Mouse (Mus musculus): ENCODE measurements around the gene Slc35c1. TPM values are rescaled to one million over a fixed set of nuclear protein-coding genes. Genes with fewer than 3 reads are reported as not detected.

Slc35c1 gene
- polyA plus RNA-seq, 1 experiment = 63.3 TPM

GRCm38 (mm10) chr2:92438567-92438966 is 21.8 kb downstream of the Slc35c1 start:
- no peak for DNase-seq (ENCODE audit: low read depth in 1 of 2, low spot score in 2 of 2)
- whole genome bisulfite sequencing = 79% methylated on average over 3 of the region's 3 CpGs
- peaks cover 4% of the 10 kb centered on the region; the same call in 1 of the 2 replicates for H3K4me1 ChIP-seq (ENCODE audit: control insufficient read depth, insufficient read depth, insufficient read length)
- H3K27ac ChIP-seq (ENCODE audit: insufficient read depth, low read length) = no peak overlapping the region
- H3K4me3 ChIP-seq (ENCODE audit: extremely low read depth, insufficient read depth, insufficient read length) = no peak overlapping the region
- H3K36me3 ChIP-seq (ENCODE audit: control insufficient read depth, insufficient read depth, low read length) = no peaks in the 10 kb centered on the region
- TF ChIP-seq POLR2A (IDR thresholded peaks at IDR 0.05; ENCODE audit: low read depth, low read length) (no peak), CTCF (IDR thresholded peaks at IDR 0.05; ENCODE audit: extremely low read depth, insufficient read depth, insufficient read length, insufficient replicate concordance) (no peak)
- H3K27me3 ChIP-seq (ENCODE audit: control insufficient read depth, insufficient read depth, low read length) = no peaks in the 10 kb centered on the region

- Histone ChIP-seq H3K4me1 (ENCODE audit: control insufficient read depth, insufficient read depth, insufficient read length) (peaks cover 4% of the 10 kb centered on the region; the same call in 1 of the 2 replicates), H3K27ac (ENCODE audit: insufficient read depth, low read length) (no peak overlapping the region), H3K36me3 (ENCODE audit: control insufficient read depth, insufficient read depth, low read length) (no peaks in the 10 kb centered on the region), H3K4me3 (ENCODE audit: extremely low read depth, insufficient read depth, insufficient read length) (no peak overlapping the region; the same call in 1 of the 2 replicates), H3K27me3 (ENCODE audit: control insufficient read depth, insufficient read depth, low read length) (no peaks in the 10 kb centered on the region)
- 3% methylated on average over 5 of the region's 5 CpGs for WGBS
- peak; percentile 59 to 61 for DNase-seq (ENCODE audit: low read depth in 1 of 2, low spot score in 2 of 2)
- TF ChIP-seq CTCF (IDR thresholded peaks at IDR 0.05; ENCODE audit: extremely low read depth, insufficient read depth, insufficient read length, insufficient replicate concordance) = peak; percentile 50; the same call in 1 of the 2 replicates
- no peak for TF ChIP-seq POLR2A (IDR thresholded peaks at IDR 0.05; ENCODE audit: low read depth, low read length)
Measured at GRCm38 (mm10) chr2:92437875-92438274, 22.5 kb downstream of the Slc35c1 start.

GRCm38 (mm10) chr2:92437366-92437765 is 23.0 kb downstream of the Slc35c1 start:
- no peak for TF ChIP-seq CTCF (IDR thresholded peaks at IDR 0.05; ENCODE audit: extremely low read depth, insufficient read depth, insufficient read length, insufficient replicate concordance)
- no peak for TF ChIP-seq POLR2A (IDR thresholded peaks at IDR 0.05; ENCODE audit: low read depth, low read length)
- H3K4me1 ChIP-seq (ENCODE audit: control insufficient read depth, insufficient read depth, insufficient read length) = peaks cover under 1% of the 10 kb centered on the region; the same call in 1 of the 2 replicates
- DNase-seq (ENCODE audit: low read depth in 1 of 2, low spot score in 2 of 2) = no peak
- no peak overlapping the region for H3K27ac ChIP-seq (ENCODE audit: insufficient read depth, low read length)
- H3K36me3 ChIP-seq (ENCODE audit: control insufficient read depth, insufficient read depth, low read length) = no peaks in the 10 kb centered on the region
- H3K4me3 ChIP-seq (ENCODE audit: extremely low read depth, insufficient read depth, insufficient read length) = no peak overlapping the region
- no peaks in the 10 kb centered on the region for H3K27me3 ChIP-seq (ENCODE audit: control insufficient read depth, insufficient read depth, low read length)
- WGBS = 70% methylated on average over 4 of the region's 4 CpGs

- no peak overlapping the region for H3K4me3 ChIP-seq (ENCODE audit: extremely low read depth, insufficient read depth, insufficient read length)
- H3K36me3 ChIP-seq (ENCODE audit: control insufficient read depth, insufficient read depth, low read length) = no peaks in the 10 kb centered on the region
- H3K27me3 ChIP-seq (ENCODE audit: control insufficient read depth, insufficient read depth, low read length) = no peaks in the 10 kb centered on the region
- no peaks in the 10 kb centered on the region; the same call in 1 of the 2 replicates for H3K4me1 ChIP-seq (ENCODE audit: control insufficient read depth, insufficient read depth, insufficient read length)
- no peak for DNase-seq (ENCODE audit: low read depth in 1 of 2, low spot score in 2 of 2)
- no peak for TF ChIP-seq POLR2A (IDR thresholded peaks at IDR 0.05; ENCODE audit: low read depth, low read length)
- no peak for TF ChIP-seq CTCF (IDR thresholded peaks at IDR 0.05; ENCODE audit: extremely low read depth, insufficient read depth, insufficient read length, insufficient replicate concordance)
- 67% methylated on average over 6 of the region's 6 CpGs for WGBS
- no peak overlapping the region for H3K27ac ChIP-seq (ENCODE audit: insufficient read depth, low read length)
Measured at GRCm38 (mm10) chr2:92435023-92435422, 25.3 kb downstream of the Slc35c1 start.

- TF ChIP-seq POLR2A (IDR thresholded peaks at IDR 0.05; ENCODE audit: low read depth, low read length) (no peak), CTCF (IDR thresholded peaks at IDR 0.05; ENCODE audit: extremely low read depth, insufficient read depth, insufficient read length, insufficient replicate concordance) (no peak)
- WGBS = 6% methylated on average over 12 of the region's 12 CpGs
- DNase-seq (ENCODE audit: low read depth in 1 of 2, low spot score in 2 of 2) = no peak
- Histone ChIP-seq H3K27ac (ENCODE audit: insufficient read depth, low read length) (peak overlapping the region; percentile 46; the same call in 1 of the 2 replicates), H3K27me3 (ENCODE audit: control insufficient read depth, insufficient read depth, low read length) (no peaks in the 10 kb centered on the region), H3K4me1 (ENCODE audit: control insufficient read depth, insufficient read depth, insufficient read length) (no peaks in the 10 kb centered on the region; the same call in 1 of the 2 replicates), H3K4me3 (ENCODE audit: extremely low read depth, insufficient read depth, insufficient read length) (peak overlapping the region; percentile 60), H3K36me3 (ENCODE audit: control insufficient read depth, insufficient read depth, low read length) (no peaks in the 10 kb centered on the region)
Measured at GRCm38 (mm10) chr2:92434375-92434745, 26.0 kb downstream of the Slc35c1 start.

GRCm38 (mm10) chr2:92433578-92434374 is 26.6 kb downstream of the Slc35c1 start, which contains the start of gene Cry2:
TSS of gene Cry2 (minus strand) at chr2:92434043.
- H3K36me3 ChIP-seq (ENCODE audit: control insufficient read depth, insufficient read depth, low read length) = no peaks in the 10 kb centered on the region
- TF ChIP-seq CTCF (IDR thresholded peaks at IDR 0.05; ENCODE audit: extremely low read depth, insufficient read depth, insufficient read length, insufficient replicate concordance) (no peak), POLR2A (IDR thresholded peaks at IDR 0.05; ENCODE audit: low read depth, low read length) (peak; percentile 70)
- peak within 1 kb of the TSS; percentile 46; the same call in 1 of the 2 replicates for H3K27ac ChIP-seq (ENCODE audit: insufficient read depth, low read length)
- peak within 1 kb of the TSS; percentile 89 for H3K4me3 ChIP-seq (ENCODE audit: extremely low read depth, insufficient read depth, insufficient read length)
- DNase-seq (ENCODE audit: low read depth in 1 of 2, low spot score in 2 of 2) = peak; percentile 95 to 97
- no peaks in the 10 kb centered on the region for H3K27me3 ChIP-seq (ENCODE audit: control insufficient read depth, insufficient read depth, low read length)
- no peaks in the 10 kb centered on the region; the same call in 1 of the 2 replicates for H3K4me1 ChIP-seq (ENCODE audit: control insufficient read depth, insufficient read depth, insufficient read length)
- WGBS = under 1% methylated on average over 75 of the region's 76 CpGs
